Mouse (Mus musculus): ENCODE results near the gene Spryd4. TPM values are rescaled to one million over a fixed set of nuclear protein-coding genes. Genes with fewer than 3 reads are reported as not detected.

Gene Spryd4
- polyA plus RNA-seq, 1 experiment from 2014 or later, result 16.9 TPM

DNA sequence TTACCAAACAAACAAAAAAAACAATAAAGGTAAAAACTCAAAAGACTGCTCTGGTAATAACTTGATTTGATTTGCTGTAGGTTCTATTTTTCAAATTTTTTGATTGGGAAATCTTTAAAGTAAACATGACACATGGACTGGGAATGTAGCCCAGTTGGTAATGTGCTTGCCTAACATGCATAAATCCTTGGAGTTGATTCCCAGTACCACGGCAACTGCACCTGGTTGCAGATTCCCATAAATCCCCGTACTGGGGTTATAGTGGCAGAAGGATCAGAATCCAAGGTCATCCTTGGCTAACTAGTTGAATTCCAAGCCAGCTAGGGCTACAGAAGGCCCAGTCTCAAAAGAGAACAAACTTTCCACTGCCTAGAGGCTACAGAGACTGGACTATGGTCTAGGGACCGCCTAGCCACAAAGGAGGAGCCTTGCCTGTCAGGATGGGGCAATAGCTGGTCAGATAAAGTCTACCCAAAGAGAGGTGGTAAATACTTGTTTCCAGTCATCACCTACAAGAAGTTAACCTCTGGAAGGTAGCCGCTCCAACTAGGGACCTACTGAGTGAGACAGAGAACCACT, 42.2 kb upstream of the Spryd4 start, which contains the start of gene Apon:
Gene Apon, plus strand, starts transcription at position 420 of the 579 bp plus-strand sequence.
- WGBS, result 68% methylated on average over 4 of the region's 4 CpGs

DNA sequence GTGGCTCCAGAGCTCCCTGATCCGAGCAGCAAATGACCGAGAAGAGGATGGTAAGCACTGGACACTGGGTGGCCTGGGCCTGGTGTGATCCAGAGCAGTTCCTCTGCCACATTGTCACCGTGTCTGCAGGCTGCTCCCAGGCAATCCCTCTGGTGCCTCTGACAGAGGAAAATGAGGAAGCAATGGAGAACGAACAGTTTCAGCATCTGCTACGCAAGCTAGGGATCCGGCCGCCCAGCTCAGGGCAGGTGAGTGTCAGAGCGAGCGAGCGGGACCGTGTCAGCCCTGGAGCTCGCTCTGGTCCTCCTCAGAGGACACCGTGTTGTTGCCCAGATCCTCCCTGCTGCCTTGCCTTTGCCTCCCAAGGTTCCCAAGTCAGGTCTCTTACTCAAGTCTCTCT, 39.0 kb upstream of the Spryd4 start:
- H3K4me3 ChIP-seq (ENCODE audit: low read depth, low read length), result no peak overlapping the region
- H3K9ac ChIP-seq (replicated peaks; ENCODE audit: low read depth), result no peak overlapping the region
- H3K4me2 ChIP-seq (replicated peaks; ENCODE audit: low read depth, low read length), result no peak overlapping the region
- H3K27me3 ChIP-seq (replicated peaks; ENCODE audit: insufficient read depth, low read length), result no peaks in the 10 kb centered on the region
- TF ChIP-seq CTCF (IDR thresholded peaks at IDR 0.05) (no peak), EP300 (IDR thresholded peaks at IDR 0.05) (no peak)
- H3K4me1 ChIP-seq (ENCODE audit: insufficient read depth, low read depth, low read length), result no peaks in the 10 kb centered on the region
- ATAC-seq, result no peak
- no peaks in the 10 kb centered on the region for H3K9me3 ChIP-seq (ENCODE audit: low read length)
- H3K36me3 ChIP-seq (ENCODE audit: insufficient read depth, low read length), result peaks cover 6% of the 10 kb centered on the region
- H3K27ac ChIP-seq (ENCODE audit: low read length), result no peak overlapping the region
- DNase-seq (ENCODE audit: low spot score), result no peak
- 90% methylated on average over 13 of the region's 13 CpGs for WGBS

More for the DNA sequence above, 42.2 kb upstream of the Spryd4 start, which contains the start of gene Apon:
- H3K36me3 ChIP-seq (ENCODE audit: insufficient read depth, low read length), result peaks cover 6% of the 10 kb centered on the region
- H3K9ac ChIP-seq (replicated peaks; ENCODE audit: low read depth), result no peak within 1 kb of the TSS
- no peak within 1 kb of the TSS for H3K4me2 ChIP-seq (replicated peaks; ENCODE audit: low read depth, low read length)
- TF ChIP-seq CTCF (IDR thresholded peaks at IDR 0.05) (no peak), EP300 (IDR thresholded peaks at IDR 0.05) (no peak)
- H3K4me3 ChIP-seq (ENCODE audit: low read depth, low read length), result no peak within 1 kb of the TSS
- peak; percentile 54 for DNase-seq (ENCODE audit: low spot score)
- H3K9me3 ChIP-seq (ENCODE audit: low read length), result no peaks in the 10 kb centered on the region
- H3K4me1 ChIP-seq (ENCODE audit: insufficient read depth, low read depth, low read length), result no peaks in the 10 kb centered on the region
- H3K27me3 ChIP-seq (replicated peaks; ENCODE audit: insufficient read depth, low read length), result no peaks in the 10 kb centered on the region
- peak within 1 kb of the TSS; percentile 26; the same call in 1 of the 2 replicates for H3K27ac ChIP-seq (ENCODE audit: low read length)
- 0 out of 2 replicates have a peak, but pooled peaks have one; percentile 23 for ATAC-seq

DNA sequence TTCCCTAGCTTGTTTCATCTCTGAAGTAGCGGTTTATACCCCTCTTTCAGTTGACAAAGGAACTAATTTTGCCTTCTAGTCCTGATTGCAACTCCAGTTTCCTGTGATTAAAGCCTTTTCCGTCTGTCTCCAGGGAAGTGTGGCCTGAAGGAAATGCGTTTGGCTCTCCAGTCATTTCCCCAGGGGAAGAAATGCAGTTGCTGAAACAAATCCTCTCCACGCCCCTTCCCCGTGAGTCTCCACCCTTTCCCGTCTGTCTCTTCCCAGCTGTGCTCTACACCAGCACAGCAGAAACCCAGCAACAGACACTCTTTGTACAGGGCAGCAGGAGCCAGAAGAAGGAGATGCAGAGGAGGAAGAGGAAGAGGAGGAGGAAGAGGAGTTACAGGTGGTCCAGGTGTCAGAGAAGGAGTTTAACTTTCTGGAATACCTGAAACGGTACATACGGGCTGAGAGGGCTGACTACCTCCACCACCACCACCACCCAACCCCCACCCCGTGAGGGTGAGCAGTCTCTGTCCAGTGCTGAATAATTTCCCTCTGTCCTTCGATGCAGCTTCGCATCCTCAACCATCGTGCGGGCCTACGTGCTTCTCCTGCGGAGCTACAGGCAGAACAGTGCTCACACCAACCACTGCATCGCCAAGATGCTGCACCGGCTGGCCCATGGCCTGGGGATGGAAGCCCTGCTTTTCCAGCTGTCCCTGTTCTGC, 35.6 kb upstream of the Spryd4 start:
- no peaks in the 10 kb centered on the region for H3K9me3 ChIP-seq (ENCODE audit: low read length)
- H3K4me1 ChIP-seq (ENCODE audit: insufficient read depth, low read depth, low read length), result no peaks in the 10 kb centered on the region
- H3K4me2 ChIP-seq (replicated peaks; ENCODE audit: low read depth, low read length), result peak overlapping the region; percentile 47
- no peaks in the 10 kb centered on the region for H3K27me3 ChIP-seq (replicated peaks; ENCODE audit: insufficient read depth, low read length)
- DNase-seq (ENCODE audit: low spot score) (peak; percentile 76), ATAC-seq (peak; percentile 89)
- peak overlapping the region; percentile 82 for H3K27ac ChIP-seq (ENCODE audit: low read length)
- peak overlapping the region; percentile 26 for H3K4me3 ChIP-seq (ENCODE audit: low read depth, low read length)
- TF ChIP-seq EP300 (IDR thresholded peaks at IDR 0.05) (peak; percentile 76), CTCF (IDR thresholded peaks at IDR 0.05) (no peak)
- 73% methylated on average over 17 of the region's 17 CpGs for WGBS
- peaks cover 6% of the 10 kb centered on the region for H3K36me3 ChIP-seq (ENCODE audit: insufficient read depth, low read length)
- no peak overlapping the region for H3K9ac ChIP-seq (replicated peaks; ENCODE audit: low read depth)

DNA sequence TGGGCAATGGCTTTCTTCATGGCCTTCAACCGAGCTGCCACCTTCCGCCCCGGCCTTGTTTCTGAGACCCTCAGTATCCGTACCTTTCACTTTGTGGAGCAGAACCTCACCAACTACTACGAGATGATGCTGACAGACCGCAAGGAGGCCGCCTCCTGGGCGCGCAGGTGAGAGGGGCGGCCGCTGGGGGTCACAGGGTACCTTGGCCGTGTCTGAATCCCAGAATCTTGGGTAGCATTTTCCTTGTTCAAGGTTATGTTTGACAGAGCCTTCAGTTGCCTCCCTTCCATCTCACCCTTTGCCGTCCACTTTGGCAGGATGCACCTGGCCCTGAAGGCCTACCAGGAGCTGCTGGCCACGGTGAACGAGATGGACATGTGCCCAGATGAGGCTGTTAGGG, 32.5 kb upstream of the Spryd4 start:
- no peaks in the 10 kb centered on the region for H3K36me3 ChIP-seq (ENCODE audit: insufficient read depth, low read length)
- no peak for ATAC-seq

DNA sequence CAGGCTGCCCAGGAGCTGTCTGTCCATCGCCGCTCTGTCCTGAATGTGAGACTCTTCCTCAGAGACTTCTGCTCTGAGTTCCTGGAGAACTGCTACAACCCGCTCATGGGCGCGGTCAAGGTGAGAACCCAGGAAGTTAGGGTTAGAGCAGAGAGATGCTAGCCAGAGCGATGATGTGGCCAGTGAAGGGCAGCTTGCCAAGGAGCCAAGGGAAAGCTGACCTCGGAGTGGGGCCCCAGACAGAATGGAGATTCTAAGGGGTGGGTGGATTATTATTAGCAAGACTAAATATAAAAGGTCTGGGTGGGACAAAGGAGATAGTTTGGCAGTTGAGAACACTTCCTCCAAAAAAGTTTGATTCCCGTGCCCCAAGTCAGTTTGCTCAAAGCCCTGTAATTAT, 31.6 kb upstream of the Spryd4 start:
- no peak overlapping the region for H3K9ac ChIP-seq (replicated peaks; ENCODE audit: low read depth)
- 86% methylated on average over 8 of the region's 8 CpGs for WGBS
- H3K27me3 ChIP-seq (replicated peaks; ENCODE audit: insufficient read depth, low read length), result no peaks in the 10 kb centered on the region
- no peak overlapping the region for H3K4me2 ChIP-seq (replicated peaks; ENCODE audit: low read depth, low read length)
- ATAC-seq (no peak), DNase-seq (ENCODE audit: low spot score) (no peak)
- H3K4me3 ChIP-seq (ENCODE audit: low read depth, low read length), result no peak overlapping the region
- H3K36me3 ChIP-seq (ENCODE audit: insufficient read depth, low read length), result no peaks in the 10 kb centered on the region
- H3K27ac ChIP-seq (ENCODE audit: low read length), result no peak overlapping the region
- H3K9me3 ChIP-seq (ENCODE audit: low read length), result no peaks in the 10 kb centered on the region
- H3K4me1 ChIP-seq (ENCODE audit: insufficient read depth, low read depth, low read length), result no peaks in the 10 kb centered on the region
- TF ChIP-seq CTCF (IDR thresholded peaks at IDR 0.05) (no peak), EP300 (IDR thresholded peaks at IDR 0.05) (no peak)

More for the DNA sequence above, 32.5 kb upstream of the Spryd4 start:
- Histone ChIP-seq H3K9me3 (ENCODE audit: low read length) (no peaks in the 10 kb centered on the region), H3K4me3 (ENCODE audit: low read depth, low read length) (no peak overlapping the region), H3K4me2 (replicated peaks; ENCODE audit: low read depth, low read length) (no peak overlapping the region), H3K27me3 (replicated peaks; ENCODE audit: insufficient read depth, low read length) (no peaks in the 10 kb centered on the region), H3K27ac (ENCODE audit: low read length) (no peak overlapping the region), H3K9ac (replicated peaks; ENCODE audit: low read depth) (no peak overlapping the region), H3K4me1 (ENCODE audit: insufficient read depth, low read depth, low read length) (no peaks in the 10 kb centered on the region)
- 91% methylated on average over 15 of the region's 15 CpGs for WGBS
- TF ChIP-seq CTCF (IDR thresholded peaks at IDR 0.05), result no peak
- no peak for TF ChIP-seq EP300 (IDR thresholded peaks at IDR 0.05)
- DNase-seq (ENCODE audit: low spot score), result no peak

DNA sequence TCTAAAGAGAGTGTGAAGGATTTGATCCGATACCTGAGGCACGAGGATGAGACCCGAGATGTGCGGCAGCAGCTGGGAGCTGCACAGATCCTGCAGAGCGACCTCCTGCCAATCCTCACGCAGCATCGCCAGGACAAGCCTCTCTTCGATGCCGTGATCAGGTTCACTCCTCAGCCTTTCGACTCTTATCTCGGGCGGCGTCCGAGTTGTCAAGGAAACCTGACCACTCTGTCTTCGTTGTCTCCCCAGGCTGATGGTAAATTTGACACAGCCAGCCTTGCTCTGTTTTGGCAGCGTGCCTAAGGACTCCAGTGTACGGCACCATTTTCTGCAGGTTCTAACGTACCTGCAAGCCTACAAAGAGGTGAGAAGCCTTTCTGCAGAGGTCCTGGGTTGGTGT, 28.5 kb upstream of the Spryd4 start:
- Histone ChIP-seq H3K4me1 (ENCODE audit: insufficient read depth, low read depth, low read length) (no peaks in the 10 kb centered on the region), H3K4me3 (ENCODE audit: low read depth, low read length) (no peak overlapping the region), H3K4me2 (replicated peaks; ENCODE audit: low read depth, low read length) (no peak overlapping the region), H3K27me3 (replicated peaks; ENCODE audit: insufficient read depth, low read length) (no peaks in the 10 kb centered on the region), H3K9me3 (ENCODE audit: low read length) (no peaks in the 10 kb centered on the region), H3K27ac (ENCODE audit: low read length) (no peak overlapping the region), H3K9ac (replicated peaks; ENCODE audit: low read depth) (no peak overlapping the region), H3K36me3 (ENCODE audit: insufficient read depth, low read length) (no peaks in the 10 kb centered on the region)
- TF ChIP-seq CTCF (IDR thresholded peaks at IDR 0.05), result no peak
- TF ChIP-seq EP300 (IDR thresholded peaks at IDR 0.05), result no peak
- 76% methylated on average over 18 of the region's 18 CpGs for WGBS
- DNase-seq (ENCODE audit: low spot score) (no peak), ATAC-seq (no peak)

Measured in lung, postnatal 0 days (tissue).